Mouse (Mus musculus) stomach, postnatal 0 days (tissue): Measurements from ENCODE around the gene Tradd. TPM values are rescaled to one million over a fixed set of nuclear protein-coding genes. Genes with fewer than 3 reads are reported as not detected.

Experiments
- ATAC-seq: fragments of 200-750 bp; cut with Nextera tagmentation; 2 replicates; pipeline ENCODE4 v1.8.0; 2017; ENCODE audit not compliant: low FRiP score, low TSS enrichment
- DNase-seq: peaks from one replicate; pipeline ENCODE4 v3.0.0-alpha.2; 2016; ENCODE audit warnings: low spot score
- H3K27ac ChIP-seq: fragments of 300-500 bp; sonication (generic); replicated peaks from 2 replicates; pipeline ENCODE4 v1.5.1; 2014; ENCODE audit warnings: mild to moderate bottlenecking, control low read depth
- H3K27me3 ChIP-seq: fragments of 300-500 bp; sonication (generic); 2 replicates; pipeline ENCODE4 v1.6.1; 2014; ENCODE audit warnings: low read length; ENCODE audit not compliant: control insufficient read depth, insufficient read depth
- H3K36me3 ChIP-seq: fragments of 300-500 bp; sonication (generic); 2 replicates; pipeline ENCODE4 v1.6.1; 2014; ENCODE audit warnings: low read length, mixed read lengths; ENCODE audit not compliant: control insufficient read depth, insufficient read depth
- H3K4me1 ChIP-seq: fragments of 300-500 bp; sonication (generic); replicated peaks from 2 replicates; pipeline ENCODE4 v1.6.1; 2014; ENCODE audit warnings: antibody characterized with exemption; ENCODE audit not compliant: control insufficient read depth, insufficient read depth
- H3K4me2 ChIP-seq: fragments of 300-500 bp; sonication (generic); replicated peaks from 2 replicates; pipeline ENCODE4 v1.6.1; 2014; ENCODE audit warnings: low read depth, mild to moderate bottlenecking, control low read depth, moderate library complexity
- H3K4me3 ChIP-seq: fragments of 300-500 bp; sonication (generic); 2 replicates; pipeline ENCODE4 v1.5.1; 2014; ENCODE audit warnings: low read depth, low read length, control low read depth
- H3K9ac ChIP-seq: fragments of 300-500 bp; sonication (generic); 2 replicates; pipeline ENCODE4 v1.6.1; 2014; ENCODE audit warnings: mild to moderate bottlenecking, low read length, control low read depth, mixed read lengths
- H3K9me3 ChIP-seq: fragments of 300-500 bp; sonication (generic); 2 replicates; pipeline ENCODE4 v1.6.1; 2016; ENCODE audit warnings: low read length; ENCODE audit not compliant: control insufficient read depth
- CTCF ChIP-seq: IDR thresholded peaks from 2 replicates; pipeline ENCODE4 v1.5.1; 2016; ENCODE audit warnings: antibody characterized with exemption, low read depth, mild to moderate bottlenecking, moderate library complexity
- EP300 ChIP-seq: optimal IDR thresholded peaks from 2 replicates; pipeline ENCODE3; 2016; ENCODE audit warnings: antibody characterized with exemption
- WGBS: fragments of 180-500 bp; shearing (Covaris S2); extraction: QIAGEN DNeasy Blood & Tissue Kit; methylation state at CpG from one replicate; pipeline ENCODE4 v1.1.7; 2014; 5-methylcytosine and 5-hydroxymethylcytosine counted together
- polyA plus RNA-seq: library from polyadenylated mRNA; unstranded; fragments of >200 nt; fragmentation: Nextera tagmentation; extraction: Ambion mirVana; gene quantifications from 2 replicates; pipeline ENCODE4 v1.2.1, GENCODE M21; 2015

Gene Tradd
- polyA plus RNA-seq, 1 experiment from 2014 or later = 28.6 TPM

DNA sequence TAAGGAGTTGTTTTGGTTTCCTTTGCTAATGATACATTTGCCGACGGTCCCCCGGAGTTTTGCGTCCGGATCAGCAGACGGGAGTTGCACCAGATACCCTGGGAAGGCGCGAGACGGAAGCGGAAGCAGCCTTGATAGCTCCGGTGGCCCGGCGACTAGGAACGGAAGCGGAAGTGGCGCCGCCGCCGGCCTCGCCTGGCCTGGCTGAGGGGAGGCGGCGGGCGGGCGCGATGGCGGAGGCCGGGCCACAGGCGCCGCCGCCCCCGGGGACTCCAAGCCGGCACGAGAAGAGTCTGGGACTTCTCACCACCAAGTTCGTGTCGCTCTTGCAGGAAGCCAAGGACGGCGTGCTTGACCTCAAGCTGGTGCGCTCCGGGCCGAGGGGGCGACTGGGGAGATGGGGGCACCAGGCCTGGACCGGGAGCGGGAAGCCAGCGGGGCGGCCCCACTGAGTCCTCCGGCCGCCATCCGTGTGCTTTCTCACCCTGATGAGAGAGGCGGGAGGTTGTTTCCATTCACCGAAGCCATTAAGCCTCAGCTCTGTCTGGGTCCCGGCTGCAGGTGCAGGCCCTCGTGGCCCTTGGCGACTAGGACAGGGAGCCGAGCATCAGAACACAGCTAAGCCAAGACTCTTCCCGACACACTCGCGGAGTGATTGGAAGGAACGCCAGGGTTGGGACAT is 33.2 kb upstream of the Tradd start, which contains the start of gene E2f4:
E2f4 (plus strand) TSS at position 153 of the 682 bp plus-strand sequence.
- peak; percentile 92 for ATAC-seq
- Histone ChIP-seq H3K4me2 (peak within 1 kb of the TSS; percentile 86), H3K4me3 (peak within 1 kb of the TSS; percentile 94), H3K4me1 (peaks cover 5% of the 10 kb centered on the region; the same call in 1 of the 2 replicates), H3K36me3 (peaks cover 13% of the 10 kb centered on the region), H3K9ac (peak within 1 kb of the TSS; percentile 94), H3K27ac (peak within 1 kb of the TSS; percentile 83), H3K9me3 (no peaks in the 10 kb centered on the region), H3K27me3 (no peaks in the 10 kb centered on the region)
- 1% methylated on average over 53 of the region's 58 CpGs for WGBS
- TF ChIP-seq EP300 (no peak), CTCF (no peak)
- peak; percentile 95 for DNase-seq

GRCm38 (mm10) chr8:105295895-105296573 is 31.6 kb upstream of the Tradd start, which contains the start of gene Exoc3l:
Gene Exoc3l, minus strand, starts transcription at chr8:105296101.
- DNase-seq (no peak), ATAC-seq (no peak)
- H3K9ac ChIP-seq = no peak within 1 kb of the TSS
- H3K4me1 ChIP-seq = peaks cover 5% of the 10 kb centered on the region; the same call in 1 of the 2 replicates
- H3K9me3 ChIP-seq = no peaks in the 10 kb centered on the region
- 57% methylated on average over 11 of the region's 11 CpGs for WGBS
- no peak within 1 kb of the TSS; the same call in 1 of the 2 replicates for H3K4me3 ChIP-seq
- H3K4me2 ChIP-seq = peak within 1 kb of the TSS; percentile 86; the same call in 1 of the 2 replicates
- no peak within 1 kb of the TSS for H3K27ac ChIP-seq
- TF ChIP-seq CTCF = no peak
- no peaks in the 10 kb centered on the region for H3K27me3 ChIP-seq
- H3K36me3 ChIP-seq = peaks cover 6% of the 10 kb centered on the region; the same call in 1 of the 2 replicates

DNA sequence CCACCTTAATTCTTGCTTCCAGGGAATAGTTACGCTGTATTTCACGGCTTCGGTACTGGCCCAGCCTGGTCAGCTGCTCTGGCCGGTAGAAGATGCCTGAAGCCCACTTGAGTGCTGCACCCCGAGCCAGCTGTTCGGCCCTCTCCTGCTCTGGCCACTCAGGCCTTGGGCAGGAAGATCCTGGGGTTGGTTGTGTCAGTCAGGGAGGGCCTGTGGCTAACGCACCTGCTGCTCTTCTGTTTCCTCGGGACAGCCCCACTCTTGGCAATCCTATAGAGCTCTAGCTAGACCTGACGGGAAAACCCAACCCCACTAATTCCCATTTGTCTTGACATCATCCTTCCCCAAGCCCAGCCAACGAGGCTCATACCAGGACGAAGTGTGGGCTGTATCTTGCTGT is 30.8 kb upstream of the Tradd start:
- TF ChIP-seq CTCF = no peak
- no peak for TF ChIP-seq EP300
- WGBS = 66% methylated on average over 11 of the region's 11 CpGs
- no peak overlapping the region for H3K4me3 ChIP-seq
- no peaks in the 10 kb centered on the region for H3K27me3 ChIP-seq
- H3K4me2 ChIP-seq = no peak overlapping the region
- no peak for ATAC-seq
- DNase-seq = no peak
- no peak overlapping the region for H3K9ac ChIP-seq
- H3K9me3 ChIP-seq = no peaks in the 10 kb centered on the region
- H3K36me3 ChIP-seq = peaks cover 5% of the 10 kb centered on the region; the same call in 1 of the 2 replicates
- no peak overlapping the region for H3K27ac ChIP-seq
- peaks cover 5% of the 10 kb centered on the region; the same call in 1 of the 2 replicates for H3K4me1 ChIP-seq

DNA sequence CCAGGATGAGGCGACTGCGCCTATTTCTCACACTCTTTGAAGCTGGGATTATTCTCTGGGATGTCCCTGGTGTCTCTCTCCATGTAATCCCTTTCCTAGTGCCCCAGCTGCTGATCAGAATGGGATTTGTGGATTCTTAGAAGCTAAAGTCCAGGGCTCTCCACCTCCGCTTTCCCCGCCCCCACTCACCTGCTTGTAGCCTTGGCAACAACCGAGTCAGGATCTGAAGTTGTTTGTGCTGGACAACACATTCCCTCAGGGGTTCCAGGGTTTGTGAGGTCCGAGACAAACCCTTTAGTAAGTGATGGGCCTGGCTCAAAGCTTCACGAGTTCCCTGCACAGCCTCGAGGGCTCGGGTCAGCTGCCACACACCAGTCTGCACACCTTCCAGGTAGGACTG is 30.4 kb upstream of the Tradd start:
- Histone ChIP-seq H3K27me3 (no peaks in the 10 kb centered on the region), H3K9ac (no peak overlapping the region), H3K4me2 (no peak overlapping the region), H3K4me1 (peaks cover 9% of the 10 kb centered on the region), H3K27ac (no peak overlapping the region), H3K36me3 (peaks cover 3% of the 10 kb centered on the region; the same call in 1 of the 2 replicates), H3K4me3 (no peak overlapping the region), H3K9me3 (no peaks in the 10 kb centered on the region)
- WGBS = 63% methylated on average over 9 of the region's 9 CpGs
- no peak for DNase-seq
- ATAC-seq = no peak
- TF ChIP-seq CTCF (no peak), EP300 (no peak)

GRCm38 (mm10) chr8:105293405-105293804 is 29.0 kb upstream of the Tradd start:
- no peak overlapping the region for H3K4me3 ChIP-seq
- peaks cover 8% of the 10 kb centered on the region for H3K4me1 ChIP-seq
- DNase-seq (no peak), ATAC-seq (no peak)
- no peak overlapping the region for H3K9ac ChIP-seq
- WGBS = 69% methylated on average over 19 of the region's 19 CpGs
- no peaks in the 10 kb centered on the region for H3K9me3 ChIP-seq
- no peaks in the 10 kb centered on the region for H3K36me3 ChIP-seq
- H3K27me3 ChIP-seq = no peaks in the 10 kb centered on the region
- TF ChIP-seq EP300 (no peak), CTCF (no peak)
- no peak overlapping the region for H3K4me2 ChIP-seq
- no peak overlapping the region for H3K27ac ChIP-seq

- no peak overlapping the region for H3K4me3 ChIP-seq
- no peaks in the 10 kb centered on the region for H3K27me3 ChIP-seq
- 70% methylated on average over 7 of the region's 7 CpGs for WGBS
- no peak overlapping the region for H3K27ac ChIP-seq
- TF ChIP-seq EP300 (no peak), CTCF (no peak)
- DNase-seq (no peak), ATAC-seq (no peak)
- H3K36me3 ChIP-seq = no peaks in the 10 kb centered on the region
- peaks cover 8% of the 10 kb centered on the region for H3K4me1 ChIP-seq
- no peak overlapping the region for H3K4me2 ChIP-seq
- H3K9ac ChIP-seq = no peak overlapping the region
- no peaks in the 10 kb centered on the region for H3K9me3 ChIP-seq
These were observed 28.1 kb upstream of the Tradd start for GRCm38 (mm10) chr8:105292471-105292870.
